Mouse (Mus musculus) lung, postnatal 0 days (tissue): Measurements from ENCODE around the gene Smtn.

ENCODE experiments used
- CTCF ChIP-seq: IDR thresholded peaks from 2 replicates; pipeline ENCODE4 v1.5.1; 2016; ENCODE audit warnings: antibody characterized with exemption, mild to moderate bottlenecking
- EP300 ChIP-seq: IDR thresholded peaks from 2 replicates; pipeline ENCODE4 v1.6.1; 2016; ENCODE audit warnings: antibody characterized with exemption, mild to moderate bottlenecking, control low read depth

- TF ChIP-seq CTCF (no peak), EP300 (no peak)
Observed at GRCm38 (mm10) chr11:3521339-3522224, 18.8 kb downstream of the Smtn start.
